Mouse (Mus musculus): Measurements from ENCODE around the gene Vmn2r99. TPM values are rescaled to one million over a fixed set of nuclear protein-coding genes. Genes with fewer than 3 reads are reported as not detected.
A peak's percentile ranks its signal among the peaks of the same experiment; 100 is the strongest.

Vmn2r99 gene
- polyA plus RNA-seq (2017; shearing (Covaris generic)) = under 1 TPM; 0.05 to 0.12 TPM

- no peak for ATAC-seq
Observed at GRCm38 (mm10) chr17:19361649-19362048, at the start of gene Vmn2r99. Gene Vmn2r99 (plus strand): TSS chr17:19361949.

- ATAC-seq = peak; percentile 61
Observed at GRCm38 (mm10) chr17:19437623-19438022, 75.9 kb downstream of the Vmn2r99 start.

- ATAC-seq = peak; percentile 66
Observed at GRCm38 (mm10) chr17:19444932-19445331, 83.2 kb downstream of the Vmn2r99 start.

Other genes with a start within 250 kb of the Vmn2r99 start
- under 1 TPM; 0.22 to 0.65 TPM for gene Vmn2r100, start 142.8 kb downstream of the Vmn2r99 start, polyA plus RNA-seq (2017; shearing (Covaris generic))
- not detected for gene Vmn2r101, start 215.3 kb downstream of the Vmn2r99 start, polyA plus RNA-seq (2017; shearing (Covaris generic))

Data from activated CD4-positive, CD25-positive, alpha-beta regulatory T cell, adult 4 months (primary cell).